Mouse (Mus musculus) kidney, adult 2 months (tissue): ENCODE measurements at regions not wholly inside any gene's neighbourhood (a gene's known extent, or its start where the extent isn't known, plus 50 kb on each side); places are given as distances from the start of the nearest gene placed in this dataset.

Experiments
- DNase-seq: peaks from one replicate; pipeline ENCODE4 v3.0.0; 2021
- H3K27ac ChIP-seq: fragments of 200-500 bp; 2 replicates; pipeline ENCODE4 v1.5.1; 2012; ENCODE audit warnings: low read depth, low read length, control low read depth, inconsistent platforms; ENCODE audit not compliant: insufficient read depth
- H3K27me3 ChIP-seq: fragments of 200-500 bp; replicated peaks from 2 replicates; pipeline ENCODE4 v1.6.1; 2012; ENCODE audit warnings: mild to moderate bottlenecking, moderate library complexity, low read length, inconsistent platforms; ENCODE audit not compliant: control insufficient read depth, insufficient read depth
- H3K36me3 ChIP-seq: fragments of 200-500 bp; 2 replicates; pipeline ENCODE4 v1.6.1; 2012; ENCODE audit warnings: mild to moderate bottlenecking, moderate library complexity, low read length, inconsistent platforms; ENCODE audit not compliant: control insufficient read depth, insufficient read depth
- H3K4me1 ChIP-seq: fragments of 200-500 bp; 2 replicates; pipeline ENCODE4 v1.6.1; 2011; ENCODE audit warnings: low read length; ENCODE audit not compliant: control insufficient read depth, insufficient read depth
- H3K4me3 ChIP-seq: fragments of 200-500 bp; 2 replicates; pipeline ENCODE4 v1.5.1; 2011; ENCODE audit warnings: mild to moderate bottlenecking, low read depth, low read length, control low read depth; ENCODE audit not compliant: insufficient read depth
- CTCF ChIP-seq: fragments of 200-500 bp; conservative IDR thresholded peaks from 2 replicates; pipeline ENCODE4 v1.5.1; 2011; ENCODE audit warnings: low read depth, mild to moderate bottlenecking, control low read depth, low read length, moderate library complexity, mixed read lengths; ENCODE audit not compliant: insufficient read depth, insufficient read length
- POLR2A ChIP-seq: fragments of 200-500 bp; IDR thresholded peaks from one replicate; pipeline ENCODE4 v1.6.1; 2011; ENCODE audit warnings: low read depth, low read length, control low read depth
- WGBS: fragments of 180-500 bp; shearing (Covaris S2); methylation state at CpG from one replicate; pipeline ENCODE4 v1.1.7; 2018; 5-methylcytosine and 5-hydroxymethylcytosine counted together

DNA sequence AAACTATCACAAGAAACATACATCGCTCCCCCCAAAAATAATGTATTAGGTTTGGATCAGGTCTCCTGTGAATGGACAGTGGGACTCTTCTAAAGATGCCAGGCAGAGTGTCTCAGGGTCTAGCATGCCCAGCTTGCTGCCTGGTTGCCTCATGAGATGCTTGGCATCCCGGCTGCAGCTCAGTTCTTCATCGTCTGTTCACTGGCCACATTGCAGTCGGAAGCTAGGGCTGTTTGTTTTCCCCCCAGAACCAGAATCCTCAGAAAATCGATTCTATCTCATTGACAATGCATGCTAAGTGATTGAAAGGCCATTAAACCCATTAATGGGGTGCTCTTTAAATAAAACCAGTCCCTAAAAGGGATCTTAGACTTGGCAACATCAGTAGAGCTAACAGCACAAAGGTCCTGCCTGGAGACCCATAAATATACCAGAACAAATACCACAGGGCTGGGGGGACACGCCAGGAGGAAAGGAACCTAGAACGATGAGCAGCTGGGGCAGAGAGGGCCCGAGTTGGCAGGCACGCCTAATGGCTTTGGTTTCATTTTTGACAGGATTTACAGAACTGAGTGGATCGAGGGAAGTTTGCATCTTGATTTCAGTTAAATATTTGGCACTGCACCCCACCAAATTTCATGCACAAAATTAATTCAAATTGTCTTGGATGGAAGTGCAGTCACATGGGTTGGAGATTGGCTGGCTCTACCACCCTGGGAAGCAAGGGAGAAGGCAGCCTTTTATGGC lies 205.3 kb downstream of the Snx10 start:
- no peak for DNase-seq
- H3K4me1 ChIP-seq, result no peaks in the 10 kb centered on the region
- WGBS, result 70% methylated on average over 10 of the region's 10 CpGs
- H3K27me3 ChIP-seq, result no peaks in the 10 kb centered on the region
- no peak overlapping the region for H3K27ac ChIP-seq
- no peaks in the 10 kb centered on the region for H3K36me3 ChIP-seq
- H3K4me3 ChIP-seq, result no peak overlapping the region
- TF ChIP-seq POLR2A (no peak), CTCF (no peak)

DNA sequence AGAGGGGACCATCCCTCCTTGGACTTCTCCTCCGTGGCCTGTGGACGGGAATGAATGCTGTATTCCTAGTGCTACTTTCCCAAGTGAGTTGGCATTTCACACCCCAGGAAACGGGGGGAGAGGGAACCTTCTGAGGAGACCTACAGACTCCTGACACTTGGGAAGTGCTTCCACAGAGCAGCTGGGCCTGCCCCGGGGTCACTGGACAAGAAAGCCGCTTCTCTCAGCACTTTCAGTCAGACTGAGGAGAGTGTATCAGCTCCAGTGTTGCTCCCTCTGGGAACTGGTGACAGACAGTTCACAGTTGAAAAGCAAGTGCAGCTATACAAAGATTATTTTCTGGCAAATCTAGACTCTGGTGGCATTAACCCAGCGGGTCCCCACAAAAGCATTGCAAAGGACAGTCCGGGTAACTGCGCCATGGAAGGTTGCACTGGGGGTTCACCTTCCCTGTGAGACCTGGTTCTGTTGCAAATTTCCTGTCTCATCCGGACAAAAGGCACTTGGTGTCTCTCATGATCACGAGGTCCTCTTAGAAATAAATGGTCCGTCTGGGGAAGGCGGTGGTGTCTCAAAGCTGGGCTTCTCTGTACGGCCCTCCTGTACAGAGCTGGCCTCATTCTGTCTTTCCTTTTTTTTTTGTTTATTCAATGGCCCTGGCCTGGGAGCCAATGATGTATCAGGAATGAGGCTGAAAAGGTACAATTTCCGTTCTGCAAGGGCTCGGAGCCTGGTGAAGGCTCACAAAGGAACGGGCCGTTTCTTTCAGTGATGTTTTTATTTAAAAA lies 207.1 kb downstream of the Snx10 start:
- peak; percentile 16 for DNase-seq
- no peak overlapping the region for H3K27ac ChIP-seq
- H3K36me3 ChIP-seq, result no peaks in the 10 kb centered on the region
- H3K4me3 ChIP-seq, result no peak overlapping the region
- 77% methylated on average over 17 of the region's 17 CpGs for WGBS
- H3K27me3 ChIP-seq, result no peaks in the 10 kb centered on the region
- no peak for TF ChIP-seq CTCF
- no peak for TF ChIP-seq POLR2A
- H3K4me1 ChIP-seq, result no peaks in the 10 kb centered on the region

DNA sequence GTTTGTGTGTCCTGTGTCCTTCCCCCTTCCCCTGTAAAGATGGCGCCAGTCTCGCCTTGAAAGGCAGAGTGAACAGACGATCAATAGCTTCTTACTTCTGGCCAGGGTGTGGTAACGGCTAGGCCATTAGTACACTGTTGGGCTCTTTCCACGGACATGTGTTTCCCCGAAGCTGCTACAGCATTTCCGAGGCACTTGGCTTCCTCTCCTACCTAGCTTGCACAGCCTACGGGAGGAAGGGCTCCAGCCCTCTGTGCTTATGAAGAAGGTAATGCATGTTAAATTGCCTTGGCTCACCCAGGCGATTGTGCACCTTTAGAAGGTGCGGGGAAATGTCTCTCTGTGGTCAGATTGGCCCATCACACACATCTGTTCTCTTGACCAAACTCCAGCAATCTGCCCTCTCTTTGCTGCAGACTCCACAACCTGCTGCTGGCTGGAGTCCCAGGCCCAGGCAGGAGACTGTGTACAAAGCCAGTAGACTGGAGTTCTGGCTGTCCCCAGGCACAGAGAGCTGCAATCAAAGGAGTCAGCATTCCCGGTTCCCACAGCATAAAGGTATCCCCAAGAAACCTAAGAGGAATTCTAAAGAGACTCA lies 208.7 kb downstream of the Snx10 start:
- H3K4me1 ChIP-seq, result no peaks in the 10 kb centered on the region
- no peaks in the 10 kb centered on the region for H3K27me3 ChIP-seq
- whole genome bisulfite sequencing, result 74% methylated on average over 11 of the region's 11 CpGs
- DNase-seq, result peak; percentile 62
- H3K27ac ChIP-seq, result no peak overlapping the region
- no peaks in the 10 kb centered on the region for H3K36me3 ChIP-seq
- TF ChIP-seq POLR2A, result no peak
- no peak for TF ChIP-seq CTCF
- no peak overlapping the region for H3K4me3 ChIP-seq

DNA sequence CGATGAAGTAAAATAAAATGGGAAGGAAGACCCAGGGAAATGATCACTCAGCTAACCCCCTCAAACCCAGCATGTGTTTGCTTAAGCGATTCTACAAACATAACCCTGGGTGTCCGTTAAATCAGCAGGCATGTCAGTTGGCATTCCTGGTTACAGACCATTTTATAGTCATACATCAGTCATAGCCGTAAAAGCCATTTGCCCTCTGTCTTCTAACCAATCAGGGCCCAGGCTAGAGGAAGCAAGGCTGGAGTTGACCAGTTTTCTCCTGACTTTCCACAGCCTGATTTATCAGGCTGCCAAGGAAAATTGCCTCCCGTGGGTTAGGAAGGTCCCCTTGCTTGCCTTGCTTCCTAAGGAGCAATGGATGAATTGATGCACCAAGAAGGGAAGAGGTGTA lies 212.3 kb downstream of the Snx10 start:
- H3K27ac ChIP-seq, result no peak overlapping the region
- H3K4me3 ChIP-seq, result no peak overlapping the region
- 48% methylated on average over 5 of the region's 5 CpGs for WGBS
- TF ChIP-seq CTCF (no peak), POLR2A (no peak)
- no peaks in the 10 kb centered on the region for H3K36me3 ChIP-seq
- no peaks in the 10 kb centered on the region for H3K27me3 ChIP-seq
- no peaks in the 10 kb centered on the region for H3K4me1 ChIP-seq
- no peak for DNase-seq

DNA sequence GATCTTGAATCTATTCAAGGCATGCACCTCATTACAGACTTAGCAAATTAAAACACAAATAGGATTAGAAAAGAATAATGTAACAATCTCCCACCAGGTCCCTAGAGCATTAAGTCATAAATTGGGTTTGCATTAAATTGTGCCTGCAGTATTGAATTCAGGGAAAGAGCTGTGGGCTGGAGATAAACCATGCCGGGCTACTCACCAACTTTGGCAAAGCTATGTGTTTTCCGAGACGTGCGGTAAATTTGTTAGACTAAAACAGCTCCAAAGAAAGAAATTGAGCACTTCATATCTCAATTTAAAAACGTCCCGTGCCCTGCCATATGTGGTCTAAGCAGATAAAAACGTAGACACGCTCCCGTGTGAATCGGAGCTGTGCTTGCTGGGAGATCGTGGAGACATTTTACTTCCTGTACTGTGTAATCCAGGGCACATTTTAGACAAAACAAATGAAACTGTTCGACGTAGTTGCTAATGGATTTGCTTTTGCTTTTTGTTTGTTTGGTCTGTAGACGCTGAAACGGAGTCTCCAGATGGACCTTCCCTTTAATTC lies 219.5 kb downstream of the Snx10 start:
- 72% methylated on average over 15 of the region's 15 CpGs for WGBS
- no peaks in the 10 kb centered on the region for H3K36me3 ChIP-seq
- H3K4me3 ChIP-seq, result no peak overlapping the region
- TF ChIP-seq POLR2A (no peak), CTCF (no peak)
- no peak for DNase-seq
- no peaks in the 10 kb centered on the region for H3K27me3 ChIP-seq
- no peak overlapping the region for H3K27ac ChIP-seq
- H3K4me1 ChIP-seq, result no peaks in the 10 kb centered on the region

DNA sequence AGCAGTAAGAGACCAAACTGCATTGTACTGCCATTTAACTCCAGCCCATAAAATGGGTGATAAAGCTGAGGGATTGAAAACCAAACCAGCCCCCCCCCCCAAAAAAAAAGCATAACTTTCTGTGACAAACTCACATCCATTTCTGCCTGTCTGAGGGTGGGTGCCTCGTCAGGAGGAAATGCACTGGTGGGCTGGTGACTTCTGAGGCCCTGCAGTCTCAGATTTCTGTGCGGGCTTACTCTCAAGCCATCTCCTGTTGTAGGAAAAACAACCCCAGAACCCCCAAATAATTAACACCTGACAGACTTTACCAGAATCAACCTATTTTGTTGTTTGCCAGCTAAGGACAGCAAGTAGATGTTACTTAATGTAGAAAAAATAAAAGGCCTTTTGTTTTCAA lies 220.9 kb downstream of the Snx10 start:
- TF ChIP-seq POLR2A, result no peak
- TF ChIP-seq CTCF, result no peak
- 89% methylated on average over 2 of the region's 2 CpGs for WGBS
- H3K4me3 ChIP-seq, result no peak overlapping the region
- no peak overlapping the region for H3K27ac ChIP-seq
- no peaks in the 10 kb centered on the region for H3K36me3 ChIP-seq
- no peaks in the 10 kb centered on the region for H3K4me1 ChIP-seq
- H3K27me3 ChIP-seq, result no peaks in the 10 kb centered on the region
- DNase-seq, result no peak

DNA sequence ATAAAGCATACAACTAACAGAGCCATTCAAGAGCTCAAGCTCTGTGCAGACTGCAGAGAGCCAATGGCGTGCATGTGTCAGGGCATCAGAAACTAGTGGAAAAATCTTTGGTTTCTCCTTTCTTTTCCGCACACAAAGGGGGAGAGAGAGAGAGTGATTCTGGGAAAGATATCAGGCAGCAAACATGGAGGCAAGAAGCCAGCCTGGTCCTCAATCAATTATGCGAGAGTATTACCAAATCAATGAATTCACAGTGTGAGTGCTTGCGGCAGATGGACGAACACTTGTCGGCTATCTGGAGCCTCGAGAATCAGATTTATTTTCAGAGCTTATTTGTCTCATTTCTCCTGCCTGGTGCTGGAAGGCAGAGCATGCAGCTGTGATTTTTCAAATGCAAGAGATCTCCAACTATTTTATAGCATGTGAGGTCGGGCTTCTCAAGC lies 230.6 kb downstream of the Snx10 start:
- Histone ChIP-seq H3K4me3 (no peak overlapping the region), H3K27me3 (no peaks in the 10 kb centered on the region), H3K27ac (no peak overlapping the region), H3K36me3 (no peaks in the 10 kb centered on the region), H3K4me1 (no peaks in the 10 kb centered on the region)
- no peak for TF ChIP-seq CTCF
- DNase-seq, result no peak
- WGBS, result 69% methylated on average over 8 of the region's 8 CpGs
